Mouse (Mus musculus): ENCODE measurements at regions not wholly inside any gene's neighbourhood (a gene's known extent, or its start where the extent isn't known, plus 50 kb on each side); places are given as distances from the start of the nearest gene placed in this dataset.

- TF ChIP-seq CTCF (IDR thresholded peaks at IDR 0.05; ENCODE audit: extremely low read depth, insufficient read depth, insufficient read length, insufficient replicate concordance) (no peak), POLR2A (IDR thresholded peaks at IDR 0.05; ENCODE audit: low read depth, low read length) (no peak)
Measured at GRCm38 (mm10) chr4:82186892-82187291, 518.7 kb downstream of the Nfib start.

Measured in spleen, adult 2 months (tissue).